Mouse (Mus musculus): ENCODE measurements around the gene Gm12166. TPM values are rescaled to one million over a fixed set of nuclear protein-coding genes. Genes with fewer than 3 reads are reported as not detected.

Gene Gm12166
- polyA plus RNA-seq, 1 experiment from 2014 or later, result 6.6 TPM

DNA sequence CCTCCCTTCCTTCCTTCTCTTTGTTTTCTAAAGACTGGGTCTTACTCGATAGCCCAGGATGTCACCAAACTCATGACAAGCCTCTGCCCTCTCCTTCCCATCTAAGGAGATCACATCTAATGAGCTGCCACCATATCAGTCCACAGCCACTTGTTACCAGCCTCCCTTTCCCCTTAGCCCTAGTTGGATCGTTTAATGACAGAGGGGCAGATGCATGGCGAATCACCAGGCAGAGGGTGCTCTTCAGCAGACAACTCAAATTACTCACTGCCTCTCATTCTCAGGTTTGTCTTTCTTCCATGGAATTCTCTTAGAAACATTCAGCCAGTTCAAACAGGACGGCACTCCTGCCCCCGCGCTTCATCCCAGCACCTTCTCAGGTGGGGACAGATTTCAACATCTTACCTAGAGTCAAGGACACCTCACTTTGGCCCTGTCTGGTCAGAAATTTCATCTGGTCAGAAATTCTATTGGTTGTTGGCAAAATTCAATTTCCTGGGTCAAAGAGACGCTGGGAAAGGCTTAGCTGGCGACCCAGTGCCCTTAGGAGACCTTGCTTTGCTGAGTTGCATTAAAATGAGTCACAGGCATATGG is 20.4 kb upstream of the Gm12166 start:
- ATAC-seq (ENCODE audit: low FRiP score), result no peak
- H3K4me2 ChIP-seq, result no peak overlapping the region
- no peak overlapping the region for H3K4me3 ChIP-seq (replicated peaks)
- H3K4me1 ChIP-seq, result peaks cover 23% of the 10 kb centered on the region
- no peaks in the 10 kb centered on the region for H3K9me3 ChIP-seq (replicated peaks)
- no peaks in the 10 kb centered on the region for H3K27me3 ChIP-seq (replicated peaks)
- WGBS, result 67% methylated on average over 8 of the region's 8 CpGs
- H3K27ac ChIP-seq (replicated peaks), result no peak overlapping the region
- H3K9ac ChIP-seq (replicated peaks), result no peak overlapping the region
- H3K36me3 ChIP-seq, result peaks cover 9% of the 10 kb centered on the region

DNA sequence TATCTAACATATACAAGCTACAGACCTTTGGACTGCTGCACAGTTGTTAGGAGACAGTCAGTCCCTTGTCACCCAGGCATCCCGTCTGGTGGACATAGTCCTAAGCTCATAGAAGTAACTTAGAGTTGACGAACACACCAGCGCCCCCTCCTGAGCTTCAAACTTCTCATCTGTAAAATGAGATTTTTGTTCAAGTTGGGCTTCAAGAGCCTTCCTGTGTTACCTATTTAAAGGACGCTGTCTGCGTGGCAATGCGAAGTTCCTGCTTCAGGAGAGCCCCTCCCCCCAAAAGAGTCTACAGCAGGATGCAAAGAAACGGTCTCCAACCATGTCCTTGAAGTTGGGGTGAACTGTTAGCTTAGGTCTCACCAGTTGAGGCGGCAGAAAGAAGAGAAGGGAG is 18.7 kb upstream of the Gm12166 start:
- peaks cover 27% of the 10 kb centered on the region for H3K4me1 ChIP-seq
- 79% methylated on average over 8 of the region's 8 CpGs for WGBS
- no peak for ATAC-seq (ENCODE audit: low FRiP score)
- H3K27me3 ChIP-seq (replicated peaks), result no peaks in the 10 kb centered on the region
- no peaks in the 10 kb centered on the region for H3K9me3 ChIP-seq (replicated peaks)
- H3K36me3 ChIP-seq, result no peaks in the 10 kb centered on the region
- no peak overlapping the region for H3K4me2 ChIP-seq
- H3K4me3 ChIP-seq (replicated peaks), result no peak overlapping the region
- H3K27ac ChIP-seq (replicated peaks), result no peak overlapping the region
- H3K9ac ChIP-seq (replicated peaks), result no peak overlapping the region

DNA sequence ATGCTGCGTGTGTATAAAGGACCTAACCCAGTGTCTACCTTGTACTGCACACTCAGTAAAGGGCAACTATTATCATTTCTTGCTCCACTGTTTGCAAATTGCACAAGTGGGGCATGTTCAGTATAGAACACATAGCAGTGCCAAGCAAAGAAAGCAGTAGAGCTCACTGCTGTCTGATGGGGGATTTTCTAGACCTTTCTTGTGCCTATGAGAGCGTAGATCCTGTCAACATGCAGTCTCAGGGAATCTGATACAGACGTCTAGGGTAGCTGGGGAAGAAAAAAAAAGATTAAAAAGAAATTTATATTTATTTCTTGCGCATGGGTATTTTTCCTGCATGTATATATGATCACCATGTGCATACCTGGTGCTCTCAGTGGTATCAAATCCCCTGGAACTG is 18.0 kb upstream of the Gm12166 start:
- no peaks in the 10 kb centered on the region for H3K36me3 ChIP-seq
- H3K27ac ChIP-seq (replicated peaks), result peak overlapping the region; percentile 65; the same call in 1 of the 2 replicates
- no peak for ATAC-seq (ENCODE audit: low FRiP score)
- no peaks in the 10 kb centered on the region for H3K27me3 ChIP-seq (replicated peaks)
- no peak overlapping the region for H3K9ac ChIP-seq (replicated peaks)
- H3K4me2 ChIP-seq, result no peak overlapping the region
- no peaks in the 10 kb centered on the region for H3K9me3 ChIP-seq (replicated peaks)
- WGBS, result 85% methylated on average over 4 of the region's 4 CpGs
- H3K4me1 ChIP-seq, result peaks cover 32% of the 10 kb centered on the region
- no peak overlapping the region for H3K4me3 ChIP-seq (replicated peaks)

DNA sequence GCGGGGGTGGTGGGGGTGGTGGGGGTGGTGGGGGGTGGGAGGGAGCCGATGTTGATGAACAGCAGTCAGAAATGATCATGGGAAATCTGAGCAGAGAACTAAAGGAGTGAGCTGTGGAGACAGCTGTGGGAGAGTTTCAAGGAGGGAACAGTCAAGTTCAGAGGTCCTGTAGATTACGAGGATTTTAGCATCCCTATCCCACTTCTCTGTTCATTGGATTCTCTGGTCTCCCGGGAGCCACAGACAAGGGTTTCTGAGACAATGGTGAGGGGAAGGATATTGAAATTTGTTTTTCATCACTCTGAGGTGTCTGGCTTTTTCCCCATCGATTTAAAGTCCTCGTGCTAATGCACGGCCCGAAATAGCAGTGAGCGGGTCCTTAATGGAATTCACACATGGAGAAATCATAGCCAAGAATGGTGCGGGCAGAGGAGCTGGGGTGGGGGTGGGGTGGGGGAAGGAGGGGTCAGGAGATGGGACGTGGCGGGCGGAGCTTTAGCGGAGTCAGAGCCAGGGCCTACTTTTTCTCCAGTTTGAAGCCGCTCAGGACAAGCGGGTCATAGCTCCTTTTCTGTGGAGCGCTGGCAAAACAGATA is 17.4 kb upstream of the Gm12166 start:
- WGBS, result 35% methylated on average over 17 of the region's 17 CpGs
- Histone ChIP-seq H3K4me2 (no peak overlapping the region), H3K27ac (replicated peaks) (peak overlapping the region; percentile 65; the same call in 1 of the 2 replicates), H3K9ac (replicated peaks) (no peak overlapping the region), H3K4me1 (peaks cover 38% of the 10 kb centered on the region), H3K27me3 (replicated peaks) (no peaks in the 10 kb centered on the region), H3K36me3 (no peaks in the 10 kb centered on the region), H3K9me3 (replicated peaks) (no peaks in the 10 kb centered on the region), H3K4me3 (replicated peaks) (no peak overlapping the region)
- no peak for ATAC-seq (ENCODE audit: low FRiP score)

DNA sequence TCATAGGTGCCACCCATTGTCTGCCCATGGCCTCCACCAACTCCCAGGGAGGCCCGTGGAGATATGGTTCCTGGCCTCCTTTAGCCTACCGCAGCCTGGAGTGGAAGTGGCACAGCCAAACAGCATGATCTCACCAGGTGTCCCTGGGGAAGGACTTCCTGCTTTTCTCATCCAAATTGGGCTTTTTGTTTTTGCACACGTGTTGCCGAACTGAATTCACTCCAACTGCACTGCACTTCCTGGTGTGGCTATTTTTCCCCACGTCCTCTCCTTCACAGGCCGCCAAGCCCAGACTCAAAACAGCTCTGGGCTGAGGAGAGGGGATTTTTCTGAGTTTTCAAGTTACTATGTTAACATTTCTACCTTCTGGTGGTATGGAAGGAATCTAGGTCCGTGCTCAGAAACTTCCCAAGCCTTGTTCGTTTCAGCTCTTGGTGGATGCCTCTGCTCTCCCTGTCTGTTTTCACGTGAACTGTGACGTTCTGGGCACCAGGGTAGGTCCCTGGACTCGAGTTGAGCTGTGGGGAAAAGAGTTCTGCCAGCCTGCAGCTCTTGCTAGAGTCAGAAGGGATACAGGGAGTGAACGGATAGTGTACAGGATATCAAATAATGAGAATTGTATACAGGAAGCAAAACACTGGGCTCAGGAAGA is 16.8 kb upstream of the Gm12166 start:
- Histone ChIP-seq H3K9me3 (replicated peaks) (no peaks in the 10 kb centered on the region), H3K27me3 (replicated peaks) (no peaks in the 10 kb centered on the region), H3K4me2 (no peak overlapping the region), H3K4me3 (replicated peaks) (no peak overlapping the region), H3K4me1 (peaks cover 38% of the 10 kb centered on the region), H3K9ac (replicated peaks) (no peak overlapping the region), H3K27ac (replicated peaks) (peak overlapping the region; percentile 65), H3K36me3 (no peaks in the 10 kb centered on the region)
- WGBS, result 37% methylated on average over 12 of the region's 12 CpGs
- no peak for ATAC-seq (ENCODE audit: low FRiP score)

DNA sequence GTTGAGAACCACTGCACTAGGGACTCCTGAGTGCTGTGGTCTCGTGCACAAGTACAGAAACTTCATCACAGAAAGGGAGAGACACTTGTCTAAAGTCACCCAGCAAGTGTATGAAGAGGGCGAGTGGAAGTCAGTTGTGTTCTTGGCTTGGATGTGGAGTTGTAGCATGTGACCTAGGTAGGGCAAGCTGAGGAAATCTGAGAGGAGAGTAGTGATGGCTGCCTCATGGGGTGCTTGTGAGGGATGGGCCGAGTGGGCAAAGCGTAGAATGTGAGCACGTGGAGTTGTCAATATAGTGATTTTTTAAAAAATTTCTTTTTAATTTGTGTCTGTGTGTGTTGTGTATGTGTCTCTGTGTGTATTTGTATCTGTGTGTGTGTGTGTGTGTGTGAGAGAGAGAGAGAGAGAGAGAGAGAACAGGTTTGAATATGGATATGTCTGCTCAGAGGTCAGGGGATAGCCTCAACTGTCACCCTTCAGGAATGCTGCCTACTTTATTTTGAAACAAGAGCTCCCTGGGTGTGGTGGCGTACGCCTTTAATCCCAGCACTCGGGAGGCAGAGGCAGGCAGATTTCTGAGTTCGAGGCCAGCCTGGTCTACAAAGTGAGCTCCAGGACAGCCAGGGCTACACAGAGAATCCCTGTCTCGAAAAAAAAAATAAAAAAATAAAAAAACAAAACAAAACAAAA is 15.4 kb upstream of the Gm12166 start:
- Histone ChIP-seq H3K4me2 (no peak overlapping the region), H3K9ac (replicated peaks) (no peak overlapping the region), H3K4me3 (replicated peaks) (no peak overlapping the region), H3K27me3 (replicated peaks) (no peaks in the 10 kb centered on the region), H3K36me3 (no peaks in the 10 kb centered on the region), H3K4me1 (peaks cover 33% of the 10 kb centered on the region), H3K9me3 (replicated peaks) (no peaks in the 10 kb centered on the region), H3K27ac (replicated peaks) (no peak overlapping the region)
- no peak for ATAC-seq (ENCODE audit: low FRiP score)
- WGBS, result 91% methylated on average over 10 of the region's 10 CpGs

DNA sequence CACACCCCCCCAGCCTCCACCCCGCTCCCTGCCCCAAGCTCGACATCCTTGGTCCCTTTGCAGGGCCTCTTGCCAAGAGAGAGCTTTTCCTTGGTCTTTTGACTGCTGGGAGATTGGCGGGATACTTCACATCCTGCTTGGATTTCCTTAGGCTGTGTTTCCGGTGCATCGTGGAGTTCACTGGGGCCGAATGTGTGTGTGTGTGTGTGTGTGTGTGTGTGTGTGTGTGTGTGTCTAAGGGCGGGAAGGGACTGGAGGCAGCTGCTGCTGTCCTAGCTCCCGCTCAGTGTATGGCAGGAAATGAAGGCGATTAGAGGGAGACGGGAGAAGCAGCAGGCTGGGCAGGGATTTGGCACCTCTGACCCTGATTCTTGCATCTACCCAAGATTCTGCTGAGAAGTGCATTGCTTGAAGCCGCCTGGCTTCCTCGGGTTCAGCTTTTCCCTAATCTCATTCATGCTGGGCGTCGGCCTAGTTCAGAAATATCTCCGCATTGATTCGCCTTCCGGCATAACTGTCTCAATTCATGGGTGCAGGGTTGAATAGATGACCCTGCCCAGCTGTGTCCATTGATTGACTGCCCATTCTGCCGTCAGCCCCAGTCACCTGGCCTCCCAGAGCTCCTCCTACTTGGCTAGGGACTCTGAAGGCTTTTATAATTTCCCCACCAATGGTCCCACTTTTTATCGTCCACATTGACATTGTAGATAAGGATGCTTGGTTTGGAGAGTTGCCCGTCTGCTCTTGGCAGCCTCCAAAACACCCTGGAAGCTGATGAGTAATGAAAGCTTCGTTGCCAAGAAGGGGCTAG is 13.3 kb upstream of the Gm12166 start:
- Histone ChIP-seq H3K27ac (replicated peaks) (peak overlapping the region; percentile 41), H3K9ac (replicated peaks) (no peak overlapping the region), H3K36me3 (peaks cover 4% of the 10 kb centered on the region; the same call in 1 of the 2 replicates), H3K27me3 (replicated peaks) (no peaks in the 10 kb centered on the region), H3K9me3 (replicated peaks) (no peaks in the 10 kb centered on the region), H3K4me3 (replicated peaks) (no peak overlapping the region), H3K4me2 (no peak overlapping the region), H3K4me1 (peaks cover 32% of the 10 kb centered on the region)
- ATAC-seq (ENCODE audit: low FRiP score), result peak; percentile 51; the same call in 1 of the 2 replicates
- WGBS, result 51% methylated on average over 21 of the region's 21 CpGs

DNA sequence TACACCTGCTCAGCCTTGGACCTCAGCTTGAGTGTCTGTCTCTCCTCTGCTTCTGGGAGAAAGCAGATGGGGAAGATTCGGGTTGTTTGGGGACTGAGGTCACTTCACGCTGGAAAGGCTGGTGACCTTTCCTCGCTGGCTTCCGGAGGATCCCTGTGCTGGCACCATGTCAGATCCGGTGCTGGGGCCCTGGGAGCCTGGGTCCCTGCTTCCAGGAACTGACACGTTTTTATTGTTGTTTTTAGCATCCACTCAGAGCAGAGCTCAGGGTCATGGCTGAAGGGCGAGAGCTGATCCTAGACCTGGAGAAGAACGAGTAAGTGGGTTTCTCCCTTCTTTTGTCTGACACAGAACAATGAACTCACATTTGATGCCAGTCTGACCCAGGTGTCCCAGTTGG is 12.6 kb upstream of the Gm12166 start:
- H3K27me3 ChIP-seq (replicated peaks), result no peaks in the 10 kb centered on the region
- ATAC-seq (ENCODE audit: low FRiP score), result no peak
- no peak overlapping the region for H3K4me3 ChIP-seq (replicated peaks)
- H3K4me1 ChIP-seq, result peaks cover 28% of the 10 kb centered on the region
- H3K36me3 ChIP-seq, result peaks cover 4% of the 10 kb centered on the region; the same call in 1 of the 2 replicates
- H3K27ac ChIP-seq (replicated peaks), result no peak overlapping the region
- 65% methylated on average over 8 of the region's 8 CpGs for WGBS
- no peak overlapping the region for H3K9ac ChIP-seq (replicated peaks)
- H3K9me3 ChIP-seq (replicated peaks), result no peaks in the 10 kb centered on the region
- no peak overlapping the region for H3K4me2 ChIP-seq

DNA sequence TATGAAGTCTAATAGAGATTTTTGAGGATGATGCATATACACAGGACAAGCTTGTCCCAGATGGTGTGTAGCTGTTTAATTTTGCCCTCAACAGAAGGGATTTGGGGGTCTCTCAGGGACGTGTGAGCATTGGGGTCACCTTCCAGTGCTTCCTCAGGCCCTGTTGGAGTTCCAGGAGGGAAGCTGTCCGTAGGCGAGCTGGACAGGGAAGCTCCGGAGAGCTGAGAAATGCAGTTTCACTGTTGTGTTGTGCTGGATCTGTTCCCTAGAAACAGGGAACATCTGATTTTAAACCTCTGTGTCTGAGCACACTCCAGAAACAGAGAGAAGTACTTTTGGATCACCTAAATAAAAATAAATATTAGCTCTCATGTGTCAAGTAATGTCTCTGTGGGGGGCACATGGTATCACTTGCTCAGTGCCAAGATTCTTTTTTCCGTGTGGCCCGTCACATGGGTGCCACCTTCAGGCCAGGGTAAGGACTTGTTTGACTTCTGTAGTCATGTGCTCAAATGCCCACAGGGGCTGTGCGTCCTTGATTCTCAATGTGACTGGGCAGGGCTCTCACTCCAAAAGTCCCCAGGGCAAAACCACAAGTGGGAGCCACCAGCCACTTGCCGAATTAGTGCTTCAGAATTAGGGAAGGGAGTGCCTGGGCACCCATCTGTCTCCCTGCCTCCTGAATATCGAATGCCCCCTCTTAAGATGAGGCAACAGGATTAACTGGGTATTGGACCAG is 11.0 kb upstream of the Gm12166 start:
- no peaks in the 10 kb centered on the region for H3K9me3 ChIP-seq (replicated peaks)
- peaks cover 4% of the 10 kb centered on the region; the same call in 1 of the 2 replicates for H3K36me3 ChIP-seq
- 65% methylated on average over 9 of the region's 9 CpGs for WGBS
- no peak overlapping the region for H3K9ac ChIP-seq (replicated peaks)
- H3K27me3 ChIP-seq (replicated peaks), result no peaks in the 10 kb centered on the region
- ATAC-seq (ENCODE audit: low FRiP score), result no peak
- no peak overlapping the region for H3K27ac ChIP-seq (replicated peaks)
- H3K4me1 ChIP-seq, result peaks cover 19% of the 10 kb centered on the region
- no peak overlapping the region for H3K4me3 ChIP-seq (replicated peaks)
- H3K4me2 ChIP-seq, result no peak overlapping the region

DNA sequence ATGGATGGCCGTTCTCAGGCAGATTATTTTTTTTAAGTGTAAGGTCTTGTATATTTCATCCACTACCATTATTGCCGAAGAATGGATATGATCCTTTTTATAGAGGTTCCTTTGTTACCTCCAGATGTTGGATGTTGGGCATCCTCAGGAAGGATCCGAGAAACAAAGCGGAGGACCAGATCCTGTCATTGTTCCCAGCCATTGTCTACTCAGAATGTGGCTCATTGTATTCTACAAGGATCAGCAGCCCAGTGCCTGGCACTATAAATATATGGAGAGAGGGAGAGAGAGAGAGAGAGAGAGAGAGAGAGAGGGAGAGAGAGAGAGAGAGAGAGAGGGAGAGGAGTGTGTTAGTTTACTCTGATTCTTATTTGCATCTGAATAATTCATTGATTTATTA is 10.4 kb upstream of the Gm12166 start:
- WGBS, result 60% methylated on average over 4 of the region's 4 CpGs
- Histone ChIP-seq H3K27me3 (replicated peaks) (no peaks in the 10 kb centered on the region), H3K27ac (replicated peaks) (no peak overlapping the region), H3K9me3 (replicated peaks) (no peaks in the 10 kb centered on the region), H3K9ac (replicated peaks) (no peak overlapping the region), H3K4me3 (replicated peaks) (no peak overlapping the region), H3K4me2 (no peak overlapping the region), H3K4me1 (peaks cover 25% of the 10 kb centered on the region), H3K36me3 (peaks cover 4% of the 10 kb centered on the region; the same call in 1 of the 2 replicates)
- ATAC-seq (ENCODE audit: low FRiP score), result no peak

Data from neural tube, embryonic 15.5 days (tissue).